Mouse (Mus musculus) layer of hippocampus, postnatal 14 days (tissue): ENCODE measurements at regions not wholly inside any gene's neighbourhood (a gene's known extent, or its start where the extent isn't known, plus 50 kb on each side); places are given as distances from the start of the nearest gene placed in this dataset.

Experiments used
- DNase-seq, 2 experiments: peaks; one replicate each; pipeline ENCODE4 v3.0.0; 2021 to 2022; ENCODE audit warnings: low spot score in 2 of 2, mixed read lengths in 1 of 2

DNA sequence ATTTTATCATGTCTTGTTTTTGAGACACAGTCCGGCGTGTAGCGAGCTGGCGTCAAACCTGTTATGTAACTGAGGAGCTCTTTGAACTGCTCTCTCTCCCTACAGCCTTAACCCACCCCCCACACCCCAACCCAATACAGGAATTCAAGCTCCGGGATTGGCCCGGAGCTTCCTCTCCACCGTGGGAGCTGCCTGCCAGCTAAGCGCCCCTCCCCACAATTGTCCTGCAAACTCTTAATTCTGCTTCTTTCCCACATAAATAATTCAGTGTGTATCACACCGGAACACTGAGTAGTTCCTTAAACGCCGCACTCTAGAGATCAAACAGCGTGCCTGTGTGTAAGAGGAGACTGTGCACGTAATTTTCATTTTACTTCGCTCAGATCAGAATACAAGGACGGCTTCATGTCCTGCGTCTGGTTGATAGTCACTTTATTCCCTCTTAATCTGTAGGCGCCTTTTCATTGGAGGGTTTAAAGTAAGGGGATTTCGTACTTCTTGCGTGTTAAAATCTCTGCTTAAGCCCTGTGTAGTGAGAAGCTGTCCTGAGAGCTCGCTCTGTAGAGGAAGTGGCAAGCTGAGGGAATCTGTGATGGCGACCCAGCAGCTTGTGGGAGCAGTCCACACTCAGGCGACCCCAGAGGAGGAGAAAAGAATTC, 95.3 kb upstream of the Pabpc6 start:
- DNase-seq, result peak in 1 of 2 experiments; percentile 65

DNA sequence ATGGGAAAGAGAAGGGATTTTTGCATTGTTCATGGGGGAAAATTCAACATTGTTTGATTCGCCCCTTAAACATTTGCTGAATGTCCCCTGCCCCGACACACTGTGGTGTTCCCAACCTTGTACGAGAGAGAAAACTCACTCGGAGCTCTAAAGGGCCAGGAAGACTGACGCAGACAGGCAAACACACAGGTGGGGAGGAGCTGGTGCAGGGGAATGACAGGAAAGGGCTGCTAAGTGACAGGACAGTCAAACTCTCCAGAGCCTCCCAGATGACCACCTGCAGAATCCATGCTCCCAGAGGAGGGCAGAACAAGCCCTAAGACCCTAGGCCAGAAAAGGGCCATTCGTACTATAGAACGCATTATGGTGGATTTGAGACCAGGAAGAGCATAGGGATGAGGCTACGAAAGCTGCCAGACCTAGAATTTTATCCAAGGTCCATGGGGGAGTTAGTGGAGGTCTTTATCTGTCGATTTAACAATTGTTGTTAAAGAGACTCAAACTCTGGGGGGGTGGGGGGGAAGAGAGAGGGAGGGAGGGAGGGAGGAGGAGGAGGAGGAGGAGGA, 94.6 kb upstream of the Pabpc6 start:
- no peak for DNase-seq

DNA sequence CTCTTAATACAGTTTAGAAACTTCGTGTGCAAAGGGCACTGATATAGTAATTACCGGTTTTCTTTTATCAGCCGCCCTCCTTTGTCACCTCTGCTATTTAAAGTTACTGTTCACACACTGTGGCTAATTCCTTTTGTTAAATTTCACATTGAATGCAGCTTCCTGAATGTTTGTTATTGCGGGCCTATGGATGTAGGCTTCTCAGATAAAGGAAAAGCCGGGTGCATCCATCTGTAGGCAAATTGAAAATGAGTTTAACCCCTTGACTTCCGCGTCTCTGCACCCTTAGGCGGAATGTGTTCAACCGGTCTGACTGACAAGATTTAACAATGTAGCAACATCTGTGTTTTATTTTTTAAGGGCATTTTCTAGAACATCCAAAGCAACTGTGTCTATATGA, 93.6 kb upstream of the Pabpc6 start:
- no peak for DNase-seq

DNA sequence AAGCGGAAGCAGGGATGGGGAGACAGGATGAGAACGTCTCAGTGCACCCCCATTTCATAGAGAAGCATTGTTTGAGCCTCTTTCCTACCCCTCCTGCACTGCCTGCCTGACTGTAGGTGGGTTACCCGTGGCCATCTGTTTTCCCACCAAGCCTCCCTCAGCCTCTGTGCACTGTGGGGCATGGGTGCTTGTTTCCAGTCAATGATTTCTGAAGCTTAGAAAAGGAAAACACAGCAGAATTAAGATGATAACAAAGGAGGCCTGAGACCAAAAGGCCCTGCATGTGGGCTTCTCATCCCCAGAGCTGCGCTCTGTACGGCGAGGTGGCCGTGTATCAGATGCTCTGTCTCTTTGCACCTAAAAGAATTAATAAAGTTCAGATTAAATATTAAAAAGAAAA, 92.9 kb upstream of the Pabpc6 start:
- DNase-seq, result no peak

DNA sequence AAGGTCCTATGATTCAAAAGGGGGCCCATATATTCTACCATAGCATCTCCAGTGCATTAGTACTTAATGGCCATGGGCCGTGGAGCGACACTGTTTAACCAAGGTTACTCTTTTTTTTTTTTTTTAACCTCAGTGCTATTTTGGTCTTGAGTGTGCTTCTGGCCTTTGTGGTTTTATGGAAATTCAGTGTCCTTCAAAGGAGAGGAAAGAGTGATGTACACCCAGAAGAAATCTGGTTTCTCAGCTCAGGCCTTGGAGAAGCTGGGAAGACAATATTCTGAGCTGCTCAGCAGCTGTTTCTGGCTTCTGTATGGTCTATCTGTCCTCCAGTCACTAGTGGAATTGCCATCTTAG, 91.2 kb upstream of the Pabpc6 start:
- DNase-seq, result no peak

DNA sequence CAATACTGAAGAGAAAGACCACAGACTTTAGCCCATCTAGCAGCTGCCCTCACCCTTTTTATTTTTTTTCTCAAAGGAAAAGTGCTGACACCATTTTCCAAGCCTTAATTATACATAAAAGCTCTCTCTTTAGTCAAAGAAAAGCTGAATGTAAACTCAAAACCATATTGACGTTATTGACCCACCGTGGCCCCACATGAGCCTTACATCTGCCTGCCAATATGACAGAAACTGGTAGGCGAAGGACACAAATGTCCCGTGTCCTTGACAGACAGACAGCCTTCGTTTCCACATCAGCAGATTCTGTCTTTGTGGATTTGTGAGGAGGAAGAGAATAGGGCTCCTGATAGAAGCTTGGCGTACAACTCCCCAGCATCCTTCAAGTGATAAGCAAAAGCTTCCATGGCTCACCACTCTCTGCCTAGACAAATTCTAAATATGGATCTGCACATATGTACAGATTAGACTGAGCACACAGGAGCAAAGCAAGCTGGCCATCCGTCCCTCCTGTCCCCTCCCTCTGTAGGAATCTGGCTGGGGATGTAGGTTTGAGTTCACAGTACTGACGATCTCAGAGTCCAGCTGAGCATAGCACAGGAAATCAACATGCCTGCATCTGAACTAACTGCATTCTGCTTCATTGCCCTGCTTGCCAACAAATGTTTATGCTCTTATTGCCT, 90.6 kb upstream of the Pabpc6 start:
- no peak for DNase-seq

DNA sequence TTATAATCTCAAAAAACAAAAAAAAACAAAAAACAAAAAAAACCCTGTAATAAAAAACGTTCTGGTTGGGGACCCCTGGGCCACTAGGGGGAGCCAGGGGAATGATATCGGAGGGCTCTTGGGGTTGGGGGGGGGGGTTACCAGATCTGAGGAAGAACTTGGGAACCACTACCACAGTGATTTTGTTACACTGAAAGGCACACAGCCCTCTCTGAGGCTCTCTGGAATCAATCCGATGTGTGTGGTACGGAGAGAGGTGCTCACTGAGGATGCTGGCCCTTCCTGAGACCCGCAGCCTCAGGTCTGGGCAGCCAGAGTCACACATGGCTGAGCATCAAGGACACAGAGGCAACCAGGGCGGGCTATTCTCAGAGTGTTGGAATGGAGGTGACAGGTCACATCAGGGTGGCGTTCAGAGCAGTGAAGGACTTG, 89.9 kb upstream of the Pabpc6 start:
- no peak for DNase-seq

DNA sequence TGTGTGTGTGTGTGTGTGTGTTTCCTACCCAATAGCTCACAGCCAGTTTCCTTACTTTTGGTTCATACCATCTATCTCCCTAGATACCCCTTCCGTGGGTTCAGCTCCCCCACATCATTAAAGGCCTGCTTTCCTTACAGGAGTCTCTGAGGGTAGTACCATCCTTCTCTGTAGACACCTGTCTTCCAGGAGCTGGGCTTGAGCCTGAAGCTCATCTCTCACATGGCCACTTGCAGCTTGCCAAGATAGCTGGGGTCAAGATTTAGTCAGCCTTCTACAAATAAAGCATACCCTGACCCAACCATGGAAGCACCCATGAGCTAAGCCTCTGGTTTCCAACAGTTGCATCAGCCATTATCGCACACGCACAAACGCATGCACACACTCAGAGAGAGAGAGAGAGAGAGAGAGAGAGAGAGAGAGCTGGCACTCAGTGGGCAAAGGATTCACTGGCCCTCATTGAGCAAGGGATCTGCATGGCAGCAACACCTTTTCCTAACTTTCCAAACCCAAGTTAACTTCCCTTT, 88.3 kb upstream of the Pabpc6 start:
- DNase-seq, result no peak

DNA sequence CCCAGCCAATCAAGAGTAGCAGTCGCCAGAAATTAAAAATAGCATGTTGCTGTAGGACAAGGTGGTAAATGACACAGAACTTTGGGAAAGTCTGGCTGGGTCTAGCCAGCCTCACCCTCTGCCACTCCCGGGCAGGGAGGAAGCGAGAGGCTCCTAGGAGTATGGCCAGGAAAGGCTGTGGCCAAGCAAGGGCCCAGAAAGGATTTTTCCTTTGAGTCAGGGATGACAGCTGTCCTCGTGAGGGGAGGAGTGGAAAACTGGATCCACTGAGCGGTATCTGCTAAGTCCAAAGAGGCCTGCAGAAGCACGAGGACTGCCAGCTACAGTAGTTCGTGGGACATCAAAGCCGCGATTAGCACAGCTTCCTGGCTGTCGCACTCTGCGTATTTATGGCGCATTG, 87.2 kb upstream of the Pabpc6 start:
- no peak for DNase-seq

DNA sequence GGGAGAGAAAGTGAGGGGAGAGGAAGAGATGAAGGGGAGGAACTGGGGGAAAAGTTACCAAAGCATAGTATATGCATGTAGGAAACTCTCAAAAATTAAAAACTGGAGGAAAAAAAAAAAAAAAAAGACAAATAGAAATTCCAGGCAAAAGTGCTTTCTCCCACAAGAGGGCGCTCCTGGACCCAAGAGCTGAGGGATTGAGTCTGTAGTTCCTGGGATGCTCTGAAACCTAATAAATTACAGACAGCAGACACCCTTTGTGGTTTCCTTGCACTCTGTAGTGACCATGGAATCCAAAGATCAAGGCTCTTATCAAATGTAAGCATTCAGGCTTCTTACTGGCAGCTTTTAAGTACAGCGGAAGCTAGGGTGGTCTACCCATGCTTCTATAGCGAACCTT, 86.7 kb upstream of the Pabpc6 start:
- peak in 1 of 2 experiments; percentile 83 for DNase-seq

DNA sequence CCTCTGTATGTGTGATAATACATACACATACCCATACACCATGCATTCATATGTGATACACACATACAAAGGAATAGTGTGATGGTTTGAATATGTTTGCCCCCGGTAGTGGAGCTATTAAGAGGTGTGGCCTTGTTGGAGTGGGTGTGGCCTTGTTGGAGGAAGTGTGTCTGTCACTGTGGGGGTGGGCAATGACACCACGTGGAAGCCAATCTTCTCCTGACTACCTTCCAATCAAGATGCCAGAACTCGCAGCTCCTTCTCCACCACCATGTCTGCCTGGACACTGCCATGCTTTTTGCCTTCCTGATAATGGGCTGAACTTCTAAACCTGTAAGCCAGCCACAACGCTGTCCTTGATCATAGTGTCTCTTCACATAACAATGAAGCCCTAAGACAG, 86.1 kb upstream of the Pabpc6 start:
- no peak for DNase-seq

DNA sequence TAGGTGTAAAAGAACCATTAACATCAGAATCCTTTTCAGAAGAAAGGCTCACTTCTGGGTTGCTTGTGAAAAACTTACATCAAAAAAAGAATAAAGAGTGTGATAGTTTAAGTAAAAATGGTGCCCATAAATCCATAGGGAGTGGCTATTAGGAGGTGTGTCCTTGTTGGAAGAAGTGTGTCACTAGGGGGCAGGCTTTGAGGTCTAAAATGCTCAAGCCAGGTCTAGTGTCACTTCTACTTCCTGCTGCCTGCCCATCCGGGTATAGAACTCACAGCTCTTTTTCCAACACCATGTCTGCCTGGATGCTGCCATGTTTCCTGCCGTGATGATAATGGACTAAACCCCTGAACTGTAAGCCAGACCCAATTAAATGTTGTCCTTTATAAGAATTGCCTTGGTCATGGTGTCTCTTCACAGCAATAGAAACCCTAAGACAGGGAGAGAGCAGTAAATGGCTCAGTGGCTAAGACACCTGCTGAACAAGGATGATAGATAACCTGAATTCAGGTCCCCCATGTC, 85.4 kb upstream of the Pabpc6 start:
- DNase-seq, result no peak

DNA sequence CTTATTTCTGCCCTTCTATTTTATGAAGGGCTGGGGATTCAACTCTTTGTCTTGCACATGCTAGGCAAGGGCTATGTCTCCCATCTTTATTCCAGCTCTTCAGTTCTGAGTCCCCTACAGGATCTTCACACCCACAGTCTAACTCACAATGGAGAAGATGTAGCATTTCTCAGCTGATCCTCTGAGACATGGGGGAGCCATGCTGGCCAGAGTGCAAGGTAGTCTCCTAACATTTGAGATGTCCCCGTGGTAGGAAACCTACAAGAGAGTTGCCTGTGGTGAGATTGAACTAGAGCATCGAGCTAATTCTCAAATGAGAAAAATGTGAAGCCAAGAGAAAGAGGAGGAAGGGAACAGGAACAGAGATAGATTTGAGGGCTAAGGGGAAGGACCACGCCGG, 83.3 kb upstream of the Pabpc6 start:
- DNase-seq, result no peak

DNA sequence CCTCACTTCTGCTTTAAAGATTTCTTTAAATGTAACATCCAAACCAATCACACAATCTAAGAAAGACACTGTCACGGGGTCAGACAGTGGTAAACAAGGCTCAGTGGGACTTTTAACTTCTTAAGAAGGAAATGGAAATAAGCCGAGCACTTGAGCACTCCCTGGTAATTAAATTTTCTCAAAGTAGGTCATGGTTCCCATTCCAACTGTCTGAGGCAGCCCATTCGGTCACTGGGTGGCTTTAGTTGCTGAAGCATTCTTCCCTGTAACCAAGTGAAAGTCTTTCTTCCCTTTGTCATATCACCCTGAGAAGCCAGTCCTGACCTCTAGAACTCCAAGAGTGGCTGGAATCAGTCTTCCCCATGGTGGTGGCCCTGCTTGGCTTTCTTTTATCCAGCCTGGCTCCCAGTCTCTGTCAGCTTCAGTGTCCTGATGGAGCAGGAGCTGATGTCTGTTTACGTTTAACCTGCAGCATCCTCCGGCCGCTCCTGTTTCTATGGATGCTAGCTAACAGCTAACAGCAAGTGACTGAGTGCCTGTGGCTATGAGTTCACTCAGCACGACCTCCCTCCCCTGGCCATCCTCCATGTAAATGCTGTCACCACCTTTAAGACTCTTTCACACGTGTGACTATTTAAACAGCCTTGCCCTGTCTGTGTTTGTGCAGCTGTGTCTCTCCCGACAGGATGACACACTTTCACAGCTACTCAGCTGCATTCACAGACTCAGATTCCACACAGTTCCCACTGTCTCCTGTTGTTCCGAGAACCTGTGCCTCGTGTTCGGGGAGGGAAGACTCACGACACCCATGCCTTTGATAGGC, 82.0 kb upstream of the Pabpc6 start:
- DNase-seq, result no peak

DNA sequence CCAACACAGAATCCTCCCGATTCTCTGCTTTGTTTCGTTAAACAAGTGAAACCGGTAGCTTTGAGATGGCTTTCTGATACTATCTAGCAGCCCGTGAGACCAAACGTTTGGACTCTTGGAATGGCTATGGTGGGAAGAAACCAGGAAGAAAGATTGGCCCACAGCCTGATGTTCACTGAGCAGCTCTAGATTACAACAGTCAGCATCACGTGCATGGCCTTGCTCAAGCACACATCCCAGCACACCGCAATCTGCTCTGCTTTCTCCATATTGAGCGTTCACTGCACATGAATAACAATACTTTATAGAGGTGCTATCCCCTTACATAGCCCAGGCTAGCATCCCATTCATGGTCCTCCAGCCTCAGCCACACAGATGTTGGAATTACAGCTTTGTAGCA, 80.5 kb upstream of the Pabpc6 start:
- DNase-seq, result no peak

DNA sequence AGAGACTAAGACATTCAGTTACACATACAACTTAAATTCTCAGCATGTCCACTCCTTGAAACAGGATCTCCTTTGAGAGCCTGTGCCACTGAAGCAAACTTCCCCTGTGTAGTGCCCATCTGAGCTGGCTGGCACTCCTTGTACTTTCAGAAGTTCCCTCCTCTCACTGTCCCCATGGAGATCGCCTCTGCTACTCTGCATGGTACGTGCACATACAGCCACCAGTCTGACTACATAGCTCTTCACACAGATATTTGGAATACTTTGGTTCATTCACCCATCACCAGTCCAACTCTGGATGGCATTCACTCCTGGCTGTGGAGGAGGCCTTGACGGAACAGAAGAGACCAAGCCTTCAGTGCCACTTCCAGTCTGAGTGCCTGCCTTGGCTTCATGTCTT, 79.8 kb upstream of the Pabpc6 start:
- DNase-seq, result no peak

DNA sequence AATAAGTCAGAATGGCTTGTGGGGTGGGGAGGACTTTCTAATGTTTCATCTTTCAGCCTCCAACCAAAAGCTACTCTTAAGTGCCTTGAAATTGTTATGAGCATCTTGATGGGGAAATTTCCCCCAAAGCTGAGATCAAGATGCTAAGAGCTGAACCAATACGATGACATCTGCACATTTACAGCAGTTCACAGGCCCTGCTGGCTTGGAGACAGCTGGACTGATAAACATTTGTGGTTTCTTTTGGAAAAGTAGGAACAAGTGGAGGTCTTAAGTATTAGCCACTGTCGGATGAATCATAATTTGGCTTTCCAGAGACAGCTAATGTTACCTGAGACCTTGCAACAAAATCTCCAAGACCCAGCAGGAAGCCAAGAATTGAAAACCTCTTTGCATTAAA, 78.4 kb upstream of the Pabpc6 start:
- DNase-seq, result no peak

DNA sequence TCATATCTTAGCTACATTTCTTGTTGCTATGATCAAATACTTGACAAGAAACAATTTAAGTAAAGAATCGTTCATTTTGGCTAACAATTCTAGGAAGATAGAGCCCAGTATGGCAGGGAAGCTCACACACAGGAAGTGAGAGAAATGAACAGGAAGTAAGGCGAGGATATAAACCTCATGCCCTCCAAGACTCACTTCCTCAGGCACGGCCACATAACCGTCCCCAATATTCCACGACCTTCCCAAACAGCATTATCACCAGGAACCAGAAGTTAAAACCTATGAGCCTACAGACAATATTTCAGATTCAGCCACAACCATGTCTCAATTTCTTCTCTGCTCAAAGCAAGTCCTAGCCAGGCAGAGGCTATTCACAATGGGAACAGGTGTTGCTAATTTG, 73.8 kb upstream of the Pabpc6 start:
- DNase-seq, result no peak

DNA sequence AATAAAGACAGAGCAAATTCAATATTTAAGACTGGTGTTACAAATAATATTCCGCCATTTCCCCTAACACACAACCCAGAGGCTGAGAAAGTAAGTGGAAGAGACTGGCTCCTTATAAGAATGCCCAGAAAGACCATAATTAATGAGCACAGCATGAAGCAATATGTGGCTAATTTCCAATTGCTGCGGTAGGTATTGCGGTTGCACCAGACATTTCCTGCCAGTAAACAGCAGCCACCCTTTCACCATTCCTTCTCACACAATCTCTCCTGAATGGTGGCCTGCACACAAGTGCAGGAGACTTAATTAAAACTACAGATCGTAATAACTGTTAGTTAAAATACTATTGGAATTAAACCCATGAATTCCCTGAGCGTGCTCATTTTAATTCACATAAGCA, 71.8 kb upstream of the Pabpc6 start:
- no peak for DNase-seq

DNA sequence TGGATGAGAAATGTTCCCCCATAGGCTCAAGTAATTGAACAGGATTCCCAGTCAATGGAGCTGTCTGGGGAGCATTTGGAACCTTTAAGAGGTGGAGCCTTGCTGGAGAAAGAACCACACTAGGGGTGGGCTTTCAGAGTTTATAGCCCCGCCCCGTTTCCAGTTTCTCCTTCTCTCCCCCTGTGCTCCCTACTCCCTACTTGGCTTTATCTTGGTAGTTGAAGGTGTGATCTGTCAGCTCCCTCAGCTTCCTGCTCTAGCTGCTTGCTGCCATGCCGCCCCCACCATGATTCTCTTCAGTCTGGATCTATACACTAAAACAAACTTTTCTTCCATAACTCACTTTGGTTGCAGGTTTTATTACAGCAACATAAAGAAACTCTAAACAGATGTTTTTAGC, 59.5 kb upstream of the Pabpc6 start:
- no peak for DNase-seq

DNA sequence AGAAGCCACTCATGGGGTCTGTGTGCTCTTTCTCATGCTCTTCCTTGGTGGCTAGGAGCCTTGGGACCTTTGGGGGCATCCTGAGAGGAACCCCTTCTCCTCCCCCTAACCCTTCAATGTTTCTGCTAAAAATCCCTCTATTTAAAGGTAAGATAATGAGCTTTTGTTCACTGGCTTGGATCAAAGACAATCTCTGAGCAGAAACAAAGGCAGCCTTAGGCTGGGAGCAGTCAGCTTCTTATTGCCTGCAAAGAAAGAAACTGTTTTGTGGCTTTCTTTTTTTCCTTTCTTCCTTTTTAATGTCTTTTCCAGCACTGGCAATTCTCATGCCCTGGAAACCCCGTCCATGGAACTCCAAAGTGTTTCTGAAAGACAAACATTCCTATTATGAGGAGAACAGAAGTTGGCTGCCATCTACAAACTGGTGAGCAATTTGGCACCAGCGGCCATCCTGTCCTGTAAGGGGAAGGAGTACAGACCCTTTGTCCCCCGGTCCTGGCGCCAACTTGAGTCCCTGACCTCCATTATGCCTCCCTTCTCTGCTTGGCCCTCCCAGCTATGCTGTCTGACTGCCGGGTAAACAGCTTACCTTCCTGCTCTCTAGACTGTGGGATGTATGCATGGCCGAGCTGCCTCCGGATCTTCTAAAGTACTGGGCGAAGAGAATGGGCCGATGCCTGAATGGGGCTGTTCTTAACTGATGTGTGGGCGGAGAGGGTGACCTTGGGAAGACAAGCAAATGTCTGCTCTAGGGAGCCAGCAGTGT, 56.4 kb upstream of the Pabpc6 start:
- DNase-seq, result peak; percentile 49 to 85
